Mouse (Mus musculus) fibroblast of lung, adult 2 months (primary cell): Measurements from ENCODE around the gene Rer1.

Experiments
- DNase-seq: peaks from one replicate; pipeline ENCODE4 v3.0.0-alpha.2; 2011; ENCODE audit warnings: low read depth

The Rer1 gene

DNA sequence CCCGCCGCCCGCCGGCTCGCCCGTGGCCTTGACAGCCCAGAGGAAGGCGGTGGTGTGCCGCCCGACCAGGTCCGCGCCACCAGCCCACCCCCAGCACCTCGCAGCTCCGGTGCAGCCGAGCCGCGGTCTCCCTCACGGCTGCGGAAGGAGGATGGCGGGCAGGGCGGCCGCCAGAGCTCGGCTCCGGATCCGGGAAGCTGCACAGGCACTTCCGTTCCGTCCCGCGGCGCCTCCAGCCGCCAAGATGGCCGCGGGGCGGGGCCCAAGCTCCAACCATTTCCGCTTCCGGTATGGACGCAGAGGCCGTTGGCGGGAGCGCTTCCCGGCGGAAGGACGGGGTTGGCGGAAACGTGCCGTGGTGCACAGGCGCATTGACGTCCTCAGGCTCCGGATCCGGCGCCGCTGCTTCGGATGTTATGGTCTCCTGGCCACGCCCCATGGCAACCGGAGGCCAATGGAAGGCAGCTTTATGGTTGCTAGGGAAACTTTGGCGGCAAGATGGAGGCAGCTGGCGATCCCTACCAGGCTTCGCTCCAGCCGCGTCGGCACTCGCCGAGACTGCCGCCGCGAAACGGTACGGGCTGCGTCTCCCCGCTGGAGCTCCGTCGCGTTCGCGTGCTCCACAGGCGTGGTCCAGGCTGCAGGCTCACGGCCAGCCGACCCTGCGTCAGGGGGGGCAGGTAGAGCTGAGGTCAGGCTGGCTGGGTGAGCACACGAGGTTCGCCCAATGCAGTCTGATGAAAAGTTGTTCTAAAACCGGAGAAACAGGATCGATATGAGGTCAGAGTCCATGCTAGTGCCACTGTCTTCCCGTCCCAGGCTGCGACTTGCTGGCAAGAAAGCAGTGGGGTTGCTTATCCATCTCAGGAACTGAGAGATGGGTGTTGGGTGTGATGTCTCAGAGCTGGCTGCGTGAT, at the start of gene Rer1, which contains the start of gene Morn1:
Rer1 (minus strand) TSS at position 275 of the 917 bp plus-strand sequence.
Morn1 (plus strand) TSS at position 470 of the 917 bp plus-strand sequence.
- DNase-seq = peak; percentile 99

DNA sequence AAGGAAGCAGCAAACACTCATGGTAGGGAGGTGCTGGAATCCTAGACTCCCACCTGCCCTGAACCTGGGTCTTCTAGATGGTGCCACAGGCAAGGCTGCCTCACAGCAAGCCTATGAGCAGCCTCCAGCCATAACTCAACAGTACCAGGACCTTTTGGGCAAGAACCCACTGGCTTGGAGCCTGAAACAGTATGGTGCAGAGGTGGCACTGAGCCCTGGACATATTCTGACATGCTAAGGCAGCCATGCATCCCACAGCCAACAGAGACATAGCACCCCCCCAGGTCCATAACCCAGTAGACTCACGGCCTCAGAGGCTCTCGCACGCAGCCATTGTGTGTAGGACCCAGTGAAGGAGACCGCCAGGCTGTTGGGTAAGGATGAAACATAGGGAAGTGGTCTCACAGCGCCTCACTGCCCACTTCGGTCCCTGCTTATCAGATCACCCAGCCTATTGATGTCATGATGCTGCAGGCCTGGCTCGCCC, 48.5 kb upstream of the Rer1 start:
- DNase-seq = no peak

DNA sequence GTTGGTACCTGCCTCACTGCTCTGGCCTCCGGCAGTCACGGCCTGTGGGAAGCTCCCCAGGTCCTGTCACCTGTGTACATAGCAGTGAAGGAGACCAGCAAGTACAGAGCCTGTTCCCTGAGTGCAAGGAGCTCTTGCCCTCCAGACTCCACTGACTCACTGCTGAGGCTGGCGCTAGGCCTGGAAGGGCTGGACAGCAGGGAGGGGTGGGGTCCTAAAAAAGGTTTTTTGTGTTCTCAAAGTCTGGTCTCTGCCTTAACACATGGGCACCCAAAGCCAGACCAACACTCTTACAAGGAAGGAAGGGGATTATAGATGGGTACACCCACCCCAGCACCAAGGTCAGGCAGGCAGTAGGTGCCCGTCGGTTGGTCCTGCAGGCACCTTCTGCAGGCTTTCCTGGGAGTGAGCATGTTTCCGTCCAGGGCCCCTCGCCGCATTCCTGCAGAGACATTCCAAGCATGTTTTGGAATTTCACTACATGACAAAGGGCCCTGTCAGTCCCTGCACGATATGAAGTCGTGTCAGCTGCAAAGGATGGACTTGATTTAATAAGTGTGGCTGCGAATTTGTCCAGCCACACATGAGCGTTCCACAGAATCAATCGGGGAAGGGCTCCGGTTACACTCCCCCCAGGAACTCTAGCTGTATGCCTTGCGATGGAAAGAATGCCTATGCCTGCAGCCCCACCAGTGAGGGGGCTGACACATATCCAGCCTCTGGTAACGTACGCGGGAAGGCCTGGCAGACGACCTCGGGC, 47.7 kb upstream of the Rer1 start:
- DNase-seq = peak; percentile 82

DNA sequence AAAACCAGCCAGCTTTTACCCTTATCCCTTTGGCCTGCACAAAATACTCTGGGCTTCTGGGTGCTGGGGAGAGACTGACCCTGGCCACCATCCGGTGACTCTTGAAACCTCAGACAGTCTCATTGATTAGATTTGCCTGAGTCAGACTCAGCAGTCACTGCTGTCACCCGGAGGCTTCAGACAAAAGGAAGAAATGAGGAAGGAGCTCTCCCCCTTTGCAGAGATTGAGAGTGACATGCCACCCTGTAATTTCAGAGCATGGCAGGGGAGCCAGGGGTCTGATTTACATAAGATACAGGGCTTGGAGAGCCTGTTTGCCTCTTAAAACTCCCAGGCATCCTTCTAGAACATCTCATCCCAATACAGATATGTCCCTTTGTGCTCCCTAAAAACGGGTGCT, 47.0 kb upstream of the Rer1 start:
- no peak for DNase-seq

DNA sequence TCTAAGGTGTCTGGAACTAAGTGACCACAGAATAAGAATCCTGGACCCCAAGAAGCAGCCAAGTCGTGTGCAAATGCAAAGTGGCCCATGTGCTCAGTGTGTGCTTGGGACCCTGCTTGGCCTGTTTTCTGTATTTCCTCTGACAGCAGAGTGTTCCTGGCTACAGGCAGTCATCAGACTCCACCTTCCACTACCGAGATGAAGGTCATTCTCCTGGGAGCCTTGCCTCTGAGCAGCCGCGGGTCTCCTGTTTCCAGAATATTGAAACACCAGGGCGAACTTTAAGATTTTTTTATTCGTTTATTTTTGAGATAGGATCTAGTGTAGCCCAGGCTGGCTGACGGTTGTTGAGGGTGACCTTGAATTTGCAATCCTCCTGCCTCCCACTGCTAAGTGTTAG, 44.4 kb upstream of the Rer1 start:
- no peak for DNase-seq

DNA sequence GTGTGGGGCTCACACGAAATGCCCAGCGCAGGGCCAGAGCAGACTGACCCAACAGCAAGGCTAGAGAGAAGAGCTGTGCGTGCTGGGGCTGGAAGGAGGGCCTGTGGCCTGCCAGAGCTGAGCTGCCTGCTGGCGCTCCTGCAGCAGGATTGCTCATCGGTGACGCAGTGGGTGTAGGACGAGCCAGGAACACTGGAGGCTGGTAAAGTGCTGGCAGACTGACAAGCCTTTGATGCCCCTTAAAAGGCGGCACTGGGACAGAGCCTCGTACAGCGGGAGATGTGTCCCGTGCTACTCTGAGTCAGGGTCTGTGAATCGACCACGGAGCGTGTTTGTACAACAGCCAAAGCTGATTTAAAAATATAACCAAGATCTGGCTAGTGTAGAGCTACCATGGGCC, 43.8 kb upstream of the Rer1 start:
- DNase-seq = peak; percentile 99

DNA sequence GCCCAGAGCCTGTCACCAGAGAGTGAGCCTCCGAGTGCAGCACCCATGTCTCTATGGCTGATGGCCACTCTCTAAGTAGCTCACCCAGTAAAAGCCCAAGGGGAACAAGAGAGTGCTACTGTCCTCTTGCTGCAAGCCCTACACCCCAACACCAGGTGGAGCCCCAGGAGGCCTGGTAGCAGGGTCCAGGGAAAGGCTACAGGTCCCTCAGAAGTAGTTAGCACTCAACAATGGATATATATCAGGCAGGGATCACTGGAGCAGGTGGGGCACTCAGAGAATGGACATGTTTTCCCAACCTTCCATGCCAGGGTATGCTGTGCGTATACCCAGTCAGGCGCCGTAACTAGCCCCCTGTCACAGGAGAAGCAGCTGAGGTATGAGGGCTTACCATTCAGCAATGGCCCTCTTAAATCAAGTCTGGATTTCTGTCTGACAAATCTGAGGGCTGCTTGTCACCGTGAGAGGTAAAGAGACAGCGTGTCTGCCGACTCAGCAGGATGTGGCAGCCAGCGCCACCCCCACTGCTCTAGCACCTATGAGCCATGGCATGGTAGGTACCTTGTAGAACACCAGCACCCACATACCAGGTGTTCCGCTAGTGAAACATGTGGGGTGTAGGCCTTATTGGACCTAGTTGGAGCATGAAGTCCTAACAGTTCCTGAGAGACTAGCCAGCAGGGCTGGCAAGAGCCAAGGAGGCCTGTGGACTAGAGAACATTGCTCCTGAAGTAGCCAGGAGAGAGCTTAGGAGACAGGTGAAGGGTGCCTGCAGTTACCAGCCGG, 43.1 kb upstream of the Rer1 start:
- no peak for DNase-seq

DNA sequence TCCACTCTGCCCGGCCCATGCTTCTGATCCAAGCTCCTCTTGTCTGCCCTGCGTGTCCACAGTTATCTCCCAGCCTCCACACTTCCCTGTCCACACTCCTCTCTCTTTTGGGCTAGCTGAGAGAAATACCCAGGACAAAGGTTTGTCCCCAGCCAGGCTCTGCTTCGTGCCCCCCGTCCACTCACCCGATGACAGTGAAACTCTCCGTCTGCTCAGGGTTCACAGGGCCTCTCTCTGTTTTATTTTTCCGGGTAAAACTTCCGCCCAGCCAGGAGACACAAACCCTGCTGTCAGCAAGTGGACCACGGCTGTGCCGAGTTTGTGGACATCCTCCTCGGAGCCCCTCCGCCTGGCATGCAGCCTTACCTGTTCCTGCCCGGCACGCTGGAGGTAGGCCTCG, 42.2 kb upstream of the Rer1 start:
- no peak for DNase-seq

DNA sequence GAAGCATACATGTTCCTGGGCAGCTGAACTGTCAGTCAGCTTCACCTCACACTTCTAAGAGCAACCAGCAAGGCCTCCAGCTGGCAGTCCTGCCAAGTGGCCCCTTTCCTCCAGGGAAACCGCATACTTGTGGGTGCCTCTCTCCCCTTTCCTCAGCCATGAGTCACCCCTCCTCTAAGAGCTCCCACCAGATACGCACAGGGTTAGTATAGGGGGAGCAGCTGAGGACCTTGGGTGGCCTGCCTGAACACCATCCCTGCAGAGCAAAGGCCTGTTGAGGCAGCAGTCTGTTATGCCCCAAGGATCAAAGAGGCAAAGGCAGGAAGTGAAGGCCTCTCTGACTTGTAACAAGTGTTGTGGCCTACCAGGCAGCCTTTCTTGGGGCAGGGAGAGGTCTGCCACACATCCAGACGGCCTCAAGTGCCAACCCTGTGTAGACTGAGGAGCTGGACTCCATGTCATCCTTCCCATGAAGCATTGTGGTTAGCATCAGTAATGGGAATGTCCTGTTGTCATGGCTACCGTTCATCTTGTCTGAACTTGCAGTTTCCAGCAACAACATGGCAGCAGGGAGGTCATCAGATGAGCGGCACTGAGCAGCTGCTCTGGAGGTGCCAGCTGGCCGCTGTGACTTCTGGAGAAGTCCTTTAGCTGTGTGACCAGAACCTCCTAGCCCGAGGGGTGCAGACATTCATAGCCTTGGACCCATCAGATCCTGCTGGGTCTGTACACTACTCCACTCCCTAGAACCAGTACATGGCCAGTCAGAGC, 40.6 kb upstream of the Rer1 start:
- no peak for DNase-seq

DNA sequence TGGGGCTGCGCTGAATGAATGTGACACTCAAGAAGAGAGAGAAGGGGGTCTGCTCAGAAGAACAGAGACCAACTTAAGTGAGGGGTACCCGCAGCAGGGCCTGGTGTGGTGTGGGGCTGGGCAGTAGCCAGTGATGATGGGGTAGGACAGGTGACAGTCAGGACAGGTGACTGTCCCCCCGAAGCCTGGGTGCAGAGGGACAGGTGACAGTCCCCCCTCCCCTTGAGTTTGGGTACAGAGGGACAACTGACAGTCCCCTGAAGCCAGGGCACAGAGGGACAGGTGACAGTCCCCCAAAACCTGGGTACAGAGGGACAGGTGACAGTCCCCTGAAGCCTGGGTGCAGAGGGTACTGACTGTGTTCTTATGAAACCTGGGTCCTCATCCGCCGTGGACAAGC, 40.0 kb upstream of the Rer1 start:
- DNase-seq = no peak

DNA sequence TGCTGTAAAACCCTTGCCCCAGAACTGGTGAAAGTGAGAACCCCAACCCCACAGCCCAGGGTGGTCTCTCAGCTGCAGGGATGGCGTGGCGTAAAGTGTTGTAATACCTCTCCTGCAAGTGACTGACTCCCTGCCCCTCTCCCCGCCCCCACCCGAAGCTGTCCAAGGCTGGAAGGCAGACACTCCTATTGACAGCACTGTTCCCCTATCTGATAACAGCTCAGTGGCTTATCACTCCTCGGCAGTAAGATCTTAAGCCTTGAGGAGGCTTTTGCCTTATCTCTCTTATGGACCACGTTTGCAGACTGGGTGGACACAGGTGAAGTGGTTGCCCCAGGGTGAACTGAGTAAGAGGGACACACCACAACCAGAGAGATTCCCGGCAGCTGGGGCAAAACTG, 39.1 kb upstream of the Rer1 start:
- DNase-seq = no peak

DNA sequence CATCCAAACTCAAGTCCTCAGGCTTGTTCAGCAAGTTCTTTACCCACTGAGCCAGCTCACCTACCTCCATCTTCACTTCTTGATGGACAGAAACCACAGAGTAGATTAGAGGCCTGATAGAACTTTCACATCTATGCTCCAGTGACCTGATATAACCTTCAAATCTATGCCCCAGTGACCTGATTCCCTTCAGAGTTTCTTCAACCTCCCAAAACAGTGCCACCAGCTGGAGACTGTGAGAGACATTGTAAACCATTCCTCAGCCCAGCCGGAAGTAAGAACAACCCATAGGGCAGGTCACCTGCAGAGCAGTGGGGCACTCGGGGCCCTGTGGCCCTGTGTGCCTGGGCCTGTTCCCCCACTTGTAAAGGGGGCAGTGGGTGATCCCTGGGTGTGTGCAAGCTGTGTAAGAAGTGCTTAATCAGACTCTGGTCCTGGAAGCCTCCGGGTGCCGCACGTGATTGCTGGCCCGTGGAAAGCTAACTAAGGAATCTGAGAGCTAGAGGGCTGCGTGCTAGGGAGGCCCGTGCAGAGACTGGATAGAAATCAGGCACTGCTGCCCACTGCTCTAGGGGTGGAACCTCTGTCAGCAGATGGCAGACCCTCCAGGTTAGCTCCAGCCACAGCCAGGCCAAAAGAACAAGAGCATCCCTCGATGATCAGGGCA, 37.8 kb upstream of the Rer1 start:
- no peak for DNase-seq

DNA sequence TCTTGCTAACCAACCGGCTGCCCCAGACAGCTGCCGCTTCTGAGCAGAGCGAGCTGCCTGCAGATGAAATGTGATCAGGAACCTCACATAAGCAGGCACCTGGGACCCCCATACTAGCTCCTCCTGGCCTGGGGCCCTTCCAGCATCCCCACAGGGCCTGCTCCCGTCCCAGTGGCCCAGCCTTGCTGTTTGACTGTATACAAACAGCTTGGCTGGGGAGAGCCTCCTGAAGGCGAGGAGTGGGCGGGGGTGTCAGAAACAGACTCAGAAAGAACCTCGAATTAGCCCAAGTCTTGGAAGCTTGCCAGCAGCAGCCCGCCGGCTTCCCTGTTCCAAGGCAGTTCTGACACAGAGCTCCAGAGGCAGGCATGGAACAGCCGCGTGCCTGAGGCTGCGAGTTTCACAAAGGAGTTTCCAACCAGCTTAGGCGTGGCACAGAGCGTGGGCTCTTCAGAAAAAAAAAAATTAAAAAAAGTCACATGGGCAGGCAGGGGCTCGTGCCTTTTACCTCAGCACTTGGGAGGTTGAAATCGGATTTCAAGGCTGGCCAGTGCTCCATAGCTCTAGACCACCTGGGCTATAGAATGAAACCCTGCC, 36.4 kb upstream of the Rer1 start:
- DNase-seq = peak; percentile 77

DNA sequence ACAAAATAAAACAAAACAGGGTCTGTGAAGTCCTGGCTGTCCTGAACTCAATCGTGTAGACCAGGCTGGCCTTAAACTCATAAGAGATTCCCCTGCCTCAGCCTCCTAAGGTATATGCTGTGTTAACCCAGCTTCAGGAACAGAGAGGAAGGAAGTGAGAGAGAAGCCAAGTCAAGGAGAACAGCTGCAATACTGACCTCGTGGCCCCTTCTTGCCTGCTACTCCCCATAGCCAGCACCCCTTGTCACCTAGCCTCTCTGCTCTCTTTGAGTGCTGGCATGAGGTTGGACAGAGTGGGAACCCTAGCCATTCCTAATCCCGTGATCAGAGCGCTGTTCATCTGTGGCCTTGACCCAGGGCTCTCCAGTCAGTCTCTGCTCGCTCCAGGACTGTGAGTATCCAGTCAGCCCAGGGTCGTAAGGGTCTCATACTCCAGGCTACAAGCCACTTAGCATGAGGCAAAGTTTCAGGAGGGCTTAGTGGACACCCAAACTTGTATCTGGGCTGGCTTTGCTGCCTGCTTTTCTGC, 35.8 kb upstream of the Rer1 start:
- DNase-seq = no peak

DNA sequence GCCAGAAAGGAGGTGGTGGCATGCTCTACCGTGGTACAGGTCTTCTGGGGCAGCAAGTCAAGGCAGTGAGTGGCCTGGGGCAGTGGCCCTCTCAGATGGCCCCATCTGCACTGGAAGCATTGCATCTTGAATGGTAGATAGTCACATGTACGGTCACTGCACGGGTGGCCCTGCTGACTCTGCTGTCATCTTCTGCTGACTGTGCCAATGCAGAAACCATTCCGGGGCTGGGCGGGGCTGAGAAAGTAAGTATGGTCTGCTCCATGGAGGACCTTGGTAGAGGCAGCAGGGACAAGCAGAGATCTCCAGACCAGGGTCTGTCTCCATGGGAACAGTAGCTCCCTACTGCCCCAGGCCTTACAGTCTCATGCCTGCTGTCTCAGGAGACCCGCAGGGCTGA, 35.0 kb upstream of the Rer1 start:
- DNase-seq = no peak

DNA sequence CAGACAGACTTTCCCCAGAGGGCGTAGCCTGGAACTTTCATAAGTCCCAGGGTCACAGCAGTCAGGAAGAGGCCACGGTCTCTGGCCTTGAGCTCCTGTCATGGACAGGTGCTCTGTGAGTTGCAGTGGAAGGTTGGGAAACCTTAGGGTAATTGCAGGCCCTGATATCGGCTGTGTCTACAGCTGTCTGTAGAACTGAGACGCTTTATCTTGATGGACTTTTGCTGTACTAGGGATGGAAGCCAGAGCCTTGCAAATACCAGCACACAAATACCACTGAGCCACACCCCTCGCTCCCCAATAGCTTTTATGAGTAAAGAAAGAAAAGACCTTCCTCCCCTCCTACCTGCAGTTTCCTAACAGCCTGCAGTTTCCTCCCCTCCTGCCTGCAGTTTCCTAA, 34.4 kb upstream of the Rer1 start:
- DNase-seq = no peak

DNA sequence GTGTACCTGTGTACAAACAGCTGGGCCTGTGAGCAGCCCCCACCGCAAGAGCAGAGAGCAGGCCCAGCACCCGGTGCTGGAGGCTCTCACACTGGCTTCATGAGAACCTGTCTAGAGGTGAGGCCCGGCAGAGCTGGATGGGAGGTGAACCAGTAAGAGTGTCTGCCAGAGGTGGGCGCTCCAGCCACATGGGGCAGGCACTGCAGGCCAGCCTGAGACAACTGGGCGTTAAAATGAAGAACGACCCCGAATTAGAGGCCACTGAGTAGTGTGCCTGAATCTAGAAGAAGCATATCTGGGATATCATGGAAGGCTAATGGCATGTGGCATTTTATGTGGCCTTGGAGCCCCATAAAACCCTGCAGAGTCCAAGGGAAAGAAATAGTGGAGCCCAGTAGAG, 33.9 kb upstream of the Rer1 start:
- no peak for DNase-seq

DNA sequence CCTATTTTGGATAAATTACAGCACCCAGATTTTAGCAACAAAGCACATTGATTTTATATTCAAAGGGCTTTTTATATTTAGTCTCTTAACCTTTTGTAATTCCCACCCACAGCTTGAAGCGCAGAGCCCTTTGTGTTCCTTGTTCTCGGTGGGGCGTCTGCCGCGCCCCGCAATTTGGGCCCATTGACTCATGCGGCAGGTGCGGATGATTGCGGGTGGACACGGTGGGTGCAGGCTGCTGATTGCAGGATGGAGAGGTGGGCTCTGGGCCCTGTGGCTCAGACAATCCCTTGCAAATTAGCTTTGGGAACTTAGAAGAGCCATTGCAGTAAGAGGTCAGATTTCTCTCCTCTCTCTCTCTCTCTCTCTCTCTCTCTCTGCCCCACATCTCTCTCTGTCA, 32.1 kb upstream of the Rer1 start:
- DNase-seq = no peak

DNA sequence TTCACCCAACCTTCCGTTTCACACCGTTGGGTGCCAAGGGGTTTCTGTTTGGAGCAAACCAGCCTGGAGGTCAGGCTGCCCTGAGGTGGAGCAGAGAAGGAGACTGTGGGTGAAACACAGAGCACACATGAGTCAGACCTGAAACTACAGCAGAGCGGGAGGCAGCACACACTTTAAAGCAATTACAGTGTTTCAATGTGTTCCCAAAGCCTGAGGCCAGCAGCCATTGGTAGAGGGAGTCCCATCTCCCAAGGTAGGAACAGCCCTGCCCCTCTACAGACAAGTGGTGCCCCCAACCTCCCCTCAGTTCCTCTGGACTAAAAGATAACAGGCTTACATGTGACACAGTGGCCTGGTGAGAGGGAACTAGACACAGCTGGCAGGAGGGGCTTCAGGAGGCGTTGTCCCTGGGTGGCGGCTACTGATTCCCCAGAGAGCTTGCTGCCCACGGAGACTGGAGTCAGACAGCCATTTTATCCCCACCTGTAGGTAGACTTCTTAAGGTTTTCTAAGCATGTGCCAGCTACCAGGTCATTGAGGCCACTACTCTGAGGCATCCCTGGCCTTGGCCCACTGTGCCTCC, 31.3 kb upstream of the Rer1 start:
- DNase-seq = no peak

DNA sequence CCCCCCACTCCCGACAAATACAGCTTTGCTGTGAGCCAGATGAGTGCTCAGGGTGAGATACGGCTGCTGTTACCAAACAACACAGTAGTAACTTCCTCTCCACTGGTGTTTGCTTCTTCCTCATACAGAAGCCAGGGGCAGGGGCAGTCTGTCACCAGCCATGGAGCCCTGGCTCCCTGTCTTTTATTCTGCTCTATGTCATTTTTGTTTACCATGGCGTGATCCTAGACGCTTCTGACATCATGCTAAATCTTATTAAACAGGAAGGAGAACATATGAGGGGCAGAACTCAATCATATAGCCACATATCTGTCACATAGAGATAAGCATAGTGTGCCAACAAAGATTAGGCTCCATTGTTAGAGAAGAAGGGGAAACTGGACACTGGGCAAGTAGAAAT, 30.4 kb upstream of the Rer1 start:
- DNase-seq = no peak
